Mouse (Mus musculus): ENCODE results near the gene Dcst1.

GRCm38 (mm10) chr3:89355512-89355902 is 9.5 kb downstream of the Dcst1 start:
- TF ChIP-seq EP300 (IDR thresholded peaks at IDR 0.05; ENCODE audit: low read depth) (no peak), CTCF (IDR thresholded peaks at IDR 0.05; ENCODE audit: low read depth) (no peak)

Measured in heart, postnatal 0 days (tissue).